Mouse (Mus musculus) heart, postnatal 0 days (tissue): ENCODE results near the gene Rlbp1. TPM values are rescaled to one million over a fixed set of nuclear protein-coding genes. Genes with fewer than 3 reads are reported as not detected.

ENCODE experiments used
- ATAC-seq: fragments of 200-750 bp; cut with Nextera tagmentation; 2 replicates; pipeline ENCODE4 v1.8.0; 2017; ENCODE audit warnings: low read depth, moderate number of reproducible peaks, moderate library complexity; ENCODE audit not compliant: insufficient read depth
- DNase-seq: peaks from one replicate; pipeline ENCODE4 v3.0.0-alpha.2; 2016; ENCODE audit warnings: low spot score
- H3K27ac ChIP-seq: fragments of 300-500 bp; sonication (generic); 2 replicates; pipeline ENCODE4 v1.5.1; 2014; ENCODE audit warnings: low read depth, mild to moderate bottlenecking
- H3K27me3 ChIP-seq: fragments of 300-500 bp; sonication (generic); 2 replicates; pipeline ENCODE4 v1.6.1; 2014; ENCODE audit warnings: low read length, mixed read lengths; ENCODE audit not compliant: control insufficient read depth, insufficient read depth
- H3K36me3 ChIP-seq: fragments of 300-500 bp; sonication (generic); replicated peaks from 2 replicates; pipeline ENCODE4 v1.6.1; 2014; ENCODE audit warnings: low read length, mixed read lengths; ENCODE audit not compliant: control insufficient read depth, insufficient read depth
- H3K4me1 ChIP-seq: fragments of 300-500 bp; sonication (generic); 2 replicates; pipeline ENCODE4 v1.6.1; 2014; ENCODE audit warnings: antibody characterized with exemption; ENCODE audit not compliant: control insufficient read depth, insufficient read depth
- H3K4me2 ChIP-seq: fragments of 300-500 bp; sonication (generic); 2 replicates; pipeline ENCODE4 v1.6.1; 2014; ENCODE audit warnings: low read depth, mild to moderate bottlenecking, low read length, moderate library complexity
- H3K4me3 ChIP-seq: fragments of 300-500 bp; sonication (generic); 2 replicates; pipeline ENCODE4 v1.5.1; 2014; ENCODE audit warnings: low read depth, low read length
- H3K9ac ChIP-seq: fragments of 300-500 bp; sonication (generic); replicated peaks from 2 replicates; pipeline ENCODE4 v1.6.1; 2014; ENCODE audit warnings: low read depth, low read length, mixed read lengths
- H3K9me3 ChIP-seq: fragments of 300-500 bp; sonication (generic); replicated peaks from 2 replicates; pipeline ENCODE4 v1.6.1; 2016; ENCODE audit warnings: low read length; ENCODE audit not compliant: control insufficient read depth
- CTCF ChIP-seq: IDR thresholded peaks from 2 replicates; pipeline ENCODE4 v1.5.1; 2016; ENCODE audit warnings: antibody characterized with exemption, control low read depth, low read depth
- EP300 ChIP-seq: IDR thresholded peaks from 2 replicates; pipeline ENCODE4 v1.6.1; 2016; ENCODE audit warnings: antibody characterized with exemption, low read depth
- WGBS: fragments of 180-500 bp; shearing (Covaris S2); extraction: QIAGEN DNeasy Blood & Tissue Kit; methylation state at CpG from one replicate; pipeline ENCODE4 v1.1.7; 2014; 5-methylcytosine and 5-hydroxymethylcytosine counted together
- polyA plus RNA-seq: library from polyadenylated mRNA; unstranded; fragments of >200 nt; fragmentation: Nextera tagmentation; extraction: Ambion mirVana; gene quantifications from 2 replicates; pipeline ENCODE4 v1.2.1, GENCODE M21; 2015
- total RNA-seq: library from RNA; depleted of rRNA; stranded (reverse); fragments of >200 nt; gene quantifications from 2 replicates; pipeline ENCODE4 v1.2.3, GENCODE M21; 2014; ENCODE audit warnings: low replicate concordance; rRNA removed

Rlbp1 gene
- total and polyA plus RNA-seq, 2 experiments from 2014 or later = not detected

GRCm38 (mm10) chr7:79336362-79336910, 50.4 kb downstream of the Rlbp1 start:
- WGBS = 57% methylated on average over 8 of the region's 8 CpGs
- Histone ChIP-seq H3K4me1 (no peaks in the 10 kb centered on the region), H3K9ac (no peak overlapping the region), H3K4me3 (no peak overlapping the region), H3K9me3 (no peaks in the 10 kb centered on the region), H3K27ac (no peak overlapping the region), H3K36me3 (no peaks in the 10 kb centered on the region), H3K4me2 (no peak overlapping the region), H3K27me3 (no peaks in the 10 kb centered on the region)
- 0 out of 2 replicates have a peak, but pooled peaks have one; percentile 14 for ATAC-seq
- no peak for TF ChIP-seq CTCF
- TF ChIP-seq EP300 = no peak
- DNase-seq = no peak

DNA sequence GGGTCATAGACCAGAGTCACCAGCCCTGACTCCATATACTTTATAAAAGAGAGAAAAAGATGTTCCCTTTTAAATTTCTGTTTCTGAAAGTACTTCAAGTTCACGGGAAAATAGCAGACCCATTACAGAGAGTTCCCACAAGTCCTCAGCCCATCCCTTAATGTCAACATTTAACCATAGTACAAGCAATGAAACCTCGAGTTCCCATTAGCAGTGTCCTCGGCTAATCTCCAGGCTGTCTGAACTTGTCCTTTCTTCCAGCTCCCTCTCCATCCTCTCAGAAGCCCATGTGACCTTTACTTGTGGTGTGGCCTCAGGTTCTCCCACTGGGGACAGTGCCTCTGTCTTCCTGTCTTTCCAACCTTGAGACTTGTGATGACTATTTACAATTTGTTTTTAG, 53.4 kb downstream of the Rlbp1 start:
- 57% methylated on average over 3 of the region's 3 CpGs for WGBS
- Histone ChIP-seq H3K4me2 (no peak overlapping the region), H3K9me3 (no peaks in the 10 kb centered on the region), H3K36me3 (peaks cover 14% of the 10 kb centered on the region), H3K27ac (no peak overlapping the region), H3K4me1 (no peaks in the 10 kb centered on the region), H3K9ac (no peak overlapping the region), H3K27me3 (no peaks in the 10 kb centered on the region), H3K4me3 (no peak overlapping the region)
- no peak for DNase-seq
- no peak for TF ChIP-seq EP300
- no peak for TF ChIP-seq CTCF
- no peak for ATAC-seq

- no peak overlapping the region for H3K9ac ChIP-seq
- no peak for DNase-seq
Measured at GRCm38 (mm10) chr7:79331197-79331596, 55.7 kb downstream of the Rlbp1 start.

DNA sequence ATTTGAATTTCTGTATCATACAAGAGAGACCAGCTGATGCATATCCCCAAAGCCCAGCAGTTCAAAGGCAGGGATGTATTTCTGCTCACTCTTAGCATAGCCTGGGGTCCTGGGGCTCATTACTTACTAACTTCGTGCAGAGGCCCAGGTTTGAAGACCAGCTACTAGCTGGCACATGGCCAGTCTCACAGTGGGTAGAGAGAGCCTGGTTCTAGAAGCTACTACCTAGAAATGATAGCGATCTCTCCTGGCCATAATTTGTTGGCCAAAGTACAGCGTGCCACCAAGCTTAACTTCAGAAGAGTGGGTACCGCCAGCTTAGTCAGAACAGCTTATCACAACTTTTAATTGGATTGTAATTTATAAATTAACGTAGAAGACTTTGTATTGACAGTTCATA, 58.1 kb downstream of the Rlbp1 start:
- H3K4me3 ChIP-seq = no peak overlapping the region
- H3K27me3 ChIP-seq = no peaks in the 10 kb centered on the region
- no peak for TF ChIP-seq CTCF
- no peak for TF ChIP-seq EP300
- H3K9me3 ChIP-seq = no peaks in the 10 kb centered on the region
- WGBS = 75% methylated on average over 5 of the region's 5 CpGs
- H3K36me3 ChIP-seq = peaks cover 44% of the 10 kb centered on the region
- H3K9ac ChIP-seq = no peak overlapping the region
- DNase-seq = no peak
- no peaks in the 10 kb centered on the region for H3K4me1 ChIP-seq
- no peak overlapping the region for H3K4me2 ChIP-seq
- ATAC-seq = no peak
- H3K27ac ChIP-seq = no peak overlapping the region

More at GRCm38 (mm10) chr7:79331197-79331596, 55.7 kb downstream of the Rlbp1 start:
- Histone ChIP-seq H3K9me3 (no peaks in the 10 kb centered on the region), H3K36me3 (peaks cover 24% of the 10 kb centered on the region), H3K27ac (no peak overlapping the region), H3K27me3 (no peaks in the 10 kb centered on the region), H3K4me3 (no peak overlapping the region), H3K4me1 (no peaks in the 10 kb centered on the region), H3K4me2 (no peak overlapping the region)
- TF ChIP-seq CTCF (no peak), EP300 (no peak)
- no peak for ATAC-seq
- 87% methylated on average over 10 of the region's 10 CpGs for WGBS

Other genes with a start within 250 kb of the Rlbp1 start
- 272 and 285 TPM in 2 replicates for gene Mfge8, start 238.0 kb downstream of the Rlbp1 start, total RNA-seq
- gene Mfge8, start 238.0 kb downstream of the Rlbp1 start, polyA plus RNA-seq = 244 and 250 TPM in 2 replicates
- 14.5 and 16.6 TPM in 2 replicates for gene Abhd2, start 113.8 kb downstream of the Rlbp1 start, total RNA-seq
- 3.4 and 4.2 TPM in 2 replicates for gene Abhd2, start 113.8 kb downstream of the Rlbp1 start, polyA plus RNA-seq
- 6.1 and 13.5 TPM in 2 replicates for gene Fanci, start 4.9 kb upstream of the Rlbp1 start, total RNA-seq
- gene Fanci, start 4.9 kb upstream of the Rlbp1 start, polyA plus RNA-seq = 1.5 and 1.7 TPM in 2 replicates
- gene Polg, start 79.3 kb upstream of the Rlbp1 start, total RNA-seq = 32.6 and 87.4 TPM in 2 replicates
- 15.9 and 17.1 TPM in 2 replicates for gene Polg, start 79.3 kb upstream of the Rlbp1 start, polyA plus RNA-seq
- gene Rhcg, start 230.6 kb upstream of the Rlbp1 start, total RNA-seq = 0.04 and 0.19 TPM in 2 replicates
- gene Rhcg, start 230.6 kb upstream of the Rlbp1 start, polyA plus RNA-seq = 0.40 and 0.44 TPM in 2 replicates